Mouse (Mus musculus): ENCODE results near the gene Prkag2.

GRCm38 (mm10) chr5:24828446-24828845, 272.0 kb downstream of the Prkag2 start:
- TF ChIP-seq GATA1 (IDR thresholded peaks at IDR 0.05; ENCODE audit: borderline replicate concordance, low read length), result no peak
- TF ChIP-seq FLI1 (IDR thresholded peaks at IDR 0.05; ENCODE audit: low read length), result no peak
